Mouse (Mus musculus): Measurements from ENCODE around the gene Abca17. TPM values are rescaled to one million over a fixed set of nuclear protein-coding genes. Genes with fewer than 3 reads are reported as not detected.
A peak's percentile ranks its signal among the peaks of the same experiment; 100 is the strongest.

The Abca17 gene
- not detected in 2 replicates for polyA plus RNA-seq (2012; ENCODE audit: insufficient read depth, insufficient read length, low replicate concordance, missing spikeins)

DNA sequence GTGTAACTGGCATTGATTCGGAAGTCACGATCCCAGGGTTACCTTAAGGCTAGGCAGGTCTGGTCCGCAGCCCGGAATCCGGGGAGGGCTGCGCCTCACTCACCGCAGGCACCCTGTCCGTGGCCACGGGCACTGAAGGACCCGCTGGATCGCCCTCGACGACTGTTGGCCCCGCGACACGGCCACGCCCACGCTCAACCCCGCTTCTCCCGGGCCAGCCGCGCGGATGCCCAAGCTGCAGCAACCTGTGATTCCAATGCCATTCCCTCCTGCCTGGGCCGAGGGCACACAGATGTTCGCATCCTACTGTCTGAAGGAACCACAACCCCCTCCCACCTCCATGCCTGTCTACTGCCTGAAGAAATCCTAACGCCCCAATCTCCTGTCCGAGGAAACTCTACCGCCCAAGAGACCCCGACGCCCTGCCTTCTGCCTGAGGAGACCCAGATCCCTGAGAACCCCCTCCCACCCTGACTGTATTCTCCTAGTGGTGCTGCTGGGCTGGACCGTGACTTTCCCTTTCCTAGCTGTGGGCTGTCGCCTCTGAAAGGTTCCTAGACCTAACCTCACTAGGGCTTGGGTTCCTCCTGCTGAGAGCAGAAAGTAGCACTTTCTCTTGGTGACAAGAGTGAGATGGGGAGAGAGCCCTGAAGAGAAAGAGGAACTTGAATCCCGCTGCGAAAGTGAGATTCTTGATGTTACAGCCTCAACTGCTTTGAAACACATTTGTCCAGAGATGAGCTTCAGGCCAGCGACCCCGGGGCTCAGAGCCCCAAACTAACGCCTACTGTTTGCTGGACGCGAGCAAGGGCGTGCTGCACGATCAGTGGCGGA is at the start of gene Abca17:
Gene Abca17 (minus strand): TSS at position 143 of the 834 bp plus-strand sequence.
- TF ChIP-seq POLR2A (IDR thresholded peaks at IDR 0.05; ENCODE audit: insufficient read depth, low read depth, low read length) (no peak), CTCF (IDR thresholded peaks at IDR 0.05; ENCODE audit: insufficient read depth, low read depth, low read length) (no peak)
- Histone ChIP-seq H3K4me1 (ENCODE audit: control insufficient read depth, insufficient read depth, low read length) (peaks cover 19% of the 10 kb centered on the region), H3K27ac (ENCODE audit: insufficient read depth, low read depth, low read length) (peak within 1 kb of the TSS; percentile 8; the same call in 1 of the 2 replicates), H3K4me3 (ENCODE audit: insufficient read depth, low read depth, low read length) (peak within 1 kb of the TSS; percentile 76)
- WGBS = 5% methylated on average over 42 of the region's 42 CpGs

DNA sequence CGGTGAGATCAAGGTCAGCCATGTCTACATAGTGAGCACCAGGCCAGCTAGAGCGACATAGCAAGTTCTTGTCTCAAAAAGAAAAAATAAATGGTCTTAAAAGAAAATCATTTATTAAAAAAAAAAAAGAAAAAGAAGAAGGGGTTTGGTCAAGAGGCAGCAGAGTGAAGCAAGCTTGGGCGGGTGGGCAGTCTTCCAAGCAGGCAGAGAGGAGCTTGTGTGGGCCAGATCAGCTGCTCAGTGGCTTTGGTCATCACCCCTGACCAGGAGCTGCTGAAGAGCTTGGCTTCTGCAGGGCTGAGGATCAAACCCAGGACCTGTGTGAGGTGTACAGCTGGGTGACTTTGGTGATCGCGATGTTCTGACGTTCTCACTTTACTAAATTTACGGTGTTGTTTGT is 43.6 kb upstream of the Abca17 start:
- TF ChIP-seq CTCF (IDR thresholded peaks at IDR 0.05; ENCODE audit: insufficient read depth, low read depth, low read length) (no peak), POLR2A (IDR thresholded peaks at IDR 0.05; ENCODE audit: insufficient read depth, low read depth, low read length) (no peak)
- H3K4me1 ChIP-seq (ENCODE audit: control insufficient read depth, insufficient read depth, low read length) = no peaks in the 10 kb centered on the region
- WGBS = 90% methylated on average over 7 of the region's 7 CpGs
- H3K27ac ChIP-seq (ENCODE audit: insufficient read depth, low read depth, low read length) = no peak overlapping the region
- no peak overlapping the region for H3K4me3 ChIP-seq (ENCODE audit: insufficient read depth, low read depth, low read length)

DNA sequence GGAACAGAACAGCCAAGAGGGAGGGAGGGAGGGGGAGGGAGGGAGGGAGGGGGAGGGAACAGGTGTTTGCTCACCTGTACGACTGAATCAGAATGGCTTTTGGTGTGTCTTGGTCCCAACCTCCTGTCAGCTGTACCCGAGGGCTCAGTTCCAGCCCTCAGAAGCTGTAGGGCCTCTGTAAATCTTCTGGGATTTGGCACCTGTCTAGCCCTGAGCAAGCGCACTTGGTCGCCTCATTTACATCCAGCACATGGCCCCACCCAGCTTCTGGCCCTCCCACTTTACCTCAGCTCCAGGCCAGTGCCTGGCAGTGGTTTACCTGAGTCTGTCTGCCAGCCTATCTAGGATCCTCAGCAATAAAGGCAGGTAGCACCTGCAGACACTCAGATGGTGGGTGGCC is 42.7 kb upstream of the Abca17 start:
- H3K4me3 ChIP-seq (ENCODE audit: insufficient read depth, low read depth, low read length) = no peak overlapping the region
- no peaks in the 10 kb centered on the region for H3K4me1 ChIP-seq (ENCODE audit: control insufficient read depth, insufficient read depth, low read length)
- TF ChIP-seq CTCF (IDR thresholded peaks at IDR 0.05; ENCODE audit: insufficient read depth, low read depth, low read length) = no peak
- H3K27ac ChIP-seq (ENCODE audit: insufficient read depth, low read depth, low read length) = no peak overlapping the region
- 52% methylated on average over 4 of the region's 4 CpGs for WGBS

DNA sequence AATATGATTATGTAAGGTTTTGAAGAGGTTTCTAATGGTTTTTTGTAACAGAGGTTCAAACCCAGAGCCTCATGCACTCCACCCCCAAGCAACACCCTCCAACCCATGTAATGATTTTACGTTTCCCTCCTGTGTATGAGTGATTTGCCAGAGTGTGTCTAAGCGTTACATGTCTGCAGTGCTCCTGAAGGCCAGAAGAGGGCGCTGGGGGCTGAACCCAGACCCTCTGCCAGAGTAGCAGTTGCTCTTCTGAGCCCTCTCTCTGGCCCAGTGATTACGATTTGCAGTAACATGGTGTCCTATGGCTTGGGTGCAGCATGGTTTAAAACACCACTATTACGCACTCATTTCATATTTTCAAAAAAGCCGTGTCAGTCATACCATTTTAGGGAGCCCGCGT is 40.3 kb upstream of the Abca17 start:
- TF ChIP-seq POLR2A (IDR thresholded peaks at IDR 0.05; ENCODE audit: insufficient read depth, low read depth, low read length) = no peak
- TF ChIP-seq CTCF (IDR thresholded peaks at IDR 0.05; ENCODE audit: insufficient read depth, low read depth, low read length) = no peak
- H3K4me1 ChIP-seq (ENCODE audit: control insufficient read depth, insufficient read depth, low read length) = no peaks in the 10 kb centered on the region
- H3K27ac ChIP-seq (ENCODE audit: insufficient read depth, low read depth, low read length) = no peak overlapping the region
- H3K4me3 ChIP-seq (ENCODE audit: insufficient read depth, low read depth, low read length) = no peak overlapping the region
- WGBS = 72% methylated on average over 8 of the region's 8 CpGs

DNA sequence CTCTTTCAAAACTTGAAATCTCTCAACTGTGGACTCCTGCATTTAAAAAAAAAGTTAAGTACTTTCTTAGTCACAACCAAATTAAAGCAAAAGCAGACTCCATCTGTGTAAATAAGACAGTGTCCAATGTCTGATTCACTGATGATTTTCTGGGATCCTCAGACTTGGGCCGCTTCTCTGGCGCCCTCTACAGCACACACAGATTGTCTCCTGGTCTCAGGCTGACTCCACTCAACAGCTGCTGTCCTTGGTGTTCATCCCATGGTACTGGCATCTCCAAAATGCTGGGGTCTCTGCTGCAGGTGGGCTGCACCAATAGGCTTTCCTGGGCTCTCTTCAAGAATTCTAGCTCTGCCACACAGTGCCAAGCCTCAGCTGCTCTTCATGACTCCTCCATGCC is 39.0 kb upstream of the Abca17 start:
- no peaks in the 10 kb centered on the region for H3K4me1 ChIP-seq (ENCODE audit: control insufficient read depth, insufficient read depth, low read length)
- H3K27ac ChIP-seq (ENCODE audit: insufficient read depth, low read depth, low read length) = no peak overlapping the region
- no peak overlapping the region for H3K4me3 ChIP-seq (ENCODE audit: insufficient read depth, low read depth, low read length)
- 7% methylated on average over 2 of the region's 2 CpGs for WGBS
- TF ChIP-seq POLR2A (IDR thresholded peaks at IDR 0.05; ENCODE audit: insufficient read depth, low read depth, low read length) = no peak
- no peak for TF ChIP-seq CTCF (IDR thresholded peaks at IDR 0.05; ENCODE audit: insufficient read depth, low read depth, low read length)

DNA sequence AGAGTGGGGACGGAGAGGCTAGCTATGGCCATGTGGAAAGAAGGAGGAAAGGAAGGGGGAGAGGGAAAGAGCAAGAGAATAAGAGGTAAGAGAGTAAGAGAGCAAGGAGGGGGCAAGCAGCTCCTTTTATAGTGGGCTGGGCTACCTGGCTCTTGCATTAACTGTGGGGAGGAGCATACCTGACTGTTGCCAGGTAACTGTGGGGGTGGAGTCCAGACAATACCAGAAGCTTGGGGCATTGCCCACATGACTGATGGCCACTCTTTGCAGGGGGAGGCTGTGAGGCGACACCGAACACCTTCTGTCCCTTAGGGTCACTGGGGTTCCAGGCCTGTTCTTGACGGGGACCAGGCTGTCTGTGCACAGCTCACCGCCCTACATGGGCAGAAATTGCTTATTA is 37.8 kb upstream of the Abca17 start:
- TF ChIP-seq CTCF (IDR thresholded peaks at IDR 0.05; ENCODE audit: insufficient read depth, low read depth, low read length) (no peak), POLR2A (IDR thresholded peaks at IDR 0.05; ENCODE audit: insufficient read depth, low read depth, low read length) (no peak)
- H3K4me1 ChIP-seq (ENCODE audit: control insufficient read depth, insufficient read depth, low read length) = no peaks in the 10 kb centered on the region
- no peak overlapping the region for H3K4me3 ChIP-seq (ENCODE audit: insufficient read depth, low read depth, low read length)
- WGBS = 92% methylated on average over 5 of the region's 5 CpGs
- no peak overlapping the region for H3K27ac ChIP-seq (ENCODE audit: insufficient read depth, low read depth, low read length)

DNA sequence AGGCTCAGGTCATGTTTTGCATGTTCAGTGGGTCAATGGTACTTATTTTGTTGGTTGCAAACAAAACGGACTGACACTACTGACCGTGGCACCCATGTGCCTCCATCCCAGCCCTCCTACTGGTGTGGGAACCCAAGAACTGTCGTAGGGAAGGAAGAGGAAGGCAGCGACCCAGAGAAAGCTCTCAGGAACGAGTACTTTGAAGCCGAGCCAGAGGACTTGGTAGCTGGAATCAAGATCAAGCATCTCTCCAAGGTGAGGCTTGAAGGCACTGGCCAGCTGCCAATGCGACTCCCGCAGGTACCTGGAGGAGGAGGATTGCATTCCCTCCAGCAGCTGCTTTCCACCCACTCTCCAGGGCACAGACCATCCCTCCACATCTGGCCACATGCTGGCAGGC is 32.9 kb upstream of the Abca17 start:
- H3K27ac ChIP-seq (ENCODE audit: insufficient read depth, low read depth, low read length) = no peak overlapping the region
- no peak overlapping the region for H3K4me3 ChIP-seq (ENCODE audit: insufficient read depth, low read depth, low read length)
- TF ChIP-seq CTCF (IDR thresholded peaks at IDR 0.05; ENCODE audit: insufficient read depth, low read depth, low read length) (no peak), POLR2A (IDR thresholded peaks at IDR 0.05; ENCODE audit: insufficient read depth, low read depth, low read length) (no peak)
- WGBS = 83% methylated on average over 8 of the region's 8 CpGs
- H3K4me1 ChIP-seq (ENCODE audit: control insufficient read depth, insufficient read depth, low read length) = no peaks in the 10 kb centered on the region

DNA sequence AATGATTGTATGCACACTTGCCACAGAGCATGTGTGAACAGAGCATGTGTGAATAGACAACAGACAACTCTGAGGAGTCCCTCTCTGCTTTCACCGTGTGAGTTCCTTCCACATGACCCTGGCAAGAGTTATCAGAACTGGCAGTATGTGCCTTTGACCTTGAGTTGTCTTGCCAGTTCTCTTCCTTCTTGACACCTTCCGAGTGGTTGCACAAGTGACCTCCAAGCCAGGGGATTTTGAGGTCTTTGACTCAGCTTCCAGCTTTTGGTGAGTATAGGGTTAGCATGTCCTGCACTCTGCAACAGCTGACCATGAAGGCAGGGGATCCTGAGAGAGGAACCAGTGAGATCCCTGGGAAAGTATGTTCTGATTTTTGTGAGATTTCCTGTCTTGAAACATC is 27.6 kb upstream of the Abca17 start:
- TF ChIP-seq POLR2A (IDR thresholded peaks at IDR 0.05; ENCODE audit: insufficient read depth, low read depth, low read length) = no peak
- no peak for TF ChIP-seq CTCF (IDR thresholded peaks at IDR 0.05; ENCODE audit: insufficient read depth, low read depth, low read length)
- H3K4me3 ChIP-seq (ENCODE audit: insufficient read depth, low read depth, low read length) = no peak overlapping the region
- 85% methylated on average over 2 of the region's 2 CpGs for WGBS
- H3K4me1 ChIP-seq (ENCODE audit: control insufficient read depth, insufficient read depth, low read length) = no peaks in the 10 kb centered on the region
- no peak overlapping the region for H3K27ac ChIP-seq (ENCODE audit: insufficient read depth, low read depth, low read length)

DNA sequence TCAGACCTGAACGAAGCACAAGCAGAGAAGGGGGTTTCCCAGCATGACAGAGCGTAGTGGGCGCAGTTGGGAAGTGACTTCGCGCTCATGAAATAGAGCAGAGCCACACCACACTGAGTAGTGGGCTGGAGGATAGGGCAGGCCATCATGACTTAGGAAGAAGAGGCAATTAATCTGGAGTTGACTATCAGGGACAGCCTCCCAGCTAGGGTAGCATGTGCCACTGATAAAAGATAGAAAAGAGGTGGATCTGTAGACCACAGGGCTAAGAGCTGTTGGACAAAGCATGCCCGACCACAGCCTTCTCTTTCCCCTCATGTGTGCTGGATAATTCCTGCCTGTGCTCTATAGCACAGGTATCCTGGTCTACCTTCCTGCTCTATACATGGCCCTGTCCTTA is 25.0 kb upstream of the Abca17 start:
- TF ChIP-seq POLR2A (IDR thresholded peaks at IDR 0.05; ENCODE audit: insufficient read depth, low read depth, low read length) = no peak
- TF ChIP-seq CTCF (IDR thresholded peaks at IDR 0.05; ENCODE audit: insufficient read depth, low read depth, low read length) = no peak
- Histone ChIP-seq H3K4me3 (ENCODE audit: insufficient read depth, low read depth, low read length) (no peak overlapping the region), H3K27ac (ENCODE audit: insufficient read depth, low read depth, low read length) (no peak overlapping the region), H3K4me1 (ENCODE audit: control insufficient read depth, insufficient read depth, low read length) (no peaks in the 10 kb centered on the region)
- WGBS = 93% methylated on average over 6 of the region's 6 CpGs
